Mouse (Mus musculus) cerebellum, postnatal 14 days (tissue): Measurements from ENCODE around the gene Dvl1.

Experiments
- DNase-seq, 2 experiments: peaks; one replicate each; pipeline ENCODE4 v3.0.0; 2021; ENCODE audit warnings: mixed read lengths in 2 of 2

Gene Dvl1

DNA sequence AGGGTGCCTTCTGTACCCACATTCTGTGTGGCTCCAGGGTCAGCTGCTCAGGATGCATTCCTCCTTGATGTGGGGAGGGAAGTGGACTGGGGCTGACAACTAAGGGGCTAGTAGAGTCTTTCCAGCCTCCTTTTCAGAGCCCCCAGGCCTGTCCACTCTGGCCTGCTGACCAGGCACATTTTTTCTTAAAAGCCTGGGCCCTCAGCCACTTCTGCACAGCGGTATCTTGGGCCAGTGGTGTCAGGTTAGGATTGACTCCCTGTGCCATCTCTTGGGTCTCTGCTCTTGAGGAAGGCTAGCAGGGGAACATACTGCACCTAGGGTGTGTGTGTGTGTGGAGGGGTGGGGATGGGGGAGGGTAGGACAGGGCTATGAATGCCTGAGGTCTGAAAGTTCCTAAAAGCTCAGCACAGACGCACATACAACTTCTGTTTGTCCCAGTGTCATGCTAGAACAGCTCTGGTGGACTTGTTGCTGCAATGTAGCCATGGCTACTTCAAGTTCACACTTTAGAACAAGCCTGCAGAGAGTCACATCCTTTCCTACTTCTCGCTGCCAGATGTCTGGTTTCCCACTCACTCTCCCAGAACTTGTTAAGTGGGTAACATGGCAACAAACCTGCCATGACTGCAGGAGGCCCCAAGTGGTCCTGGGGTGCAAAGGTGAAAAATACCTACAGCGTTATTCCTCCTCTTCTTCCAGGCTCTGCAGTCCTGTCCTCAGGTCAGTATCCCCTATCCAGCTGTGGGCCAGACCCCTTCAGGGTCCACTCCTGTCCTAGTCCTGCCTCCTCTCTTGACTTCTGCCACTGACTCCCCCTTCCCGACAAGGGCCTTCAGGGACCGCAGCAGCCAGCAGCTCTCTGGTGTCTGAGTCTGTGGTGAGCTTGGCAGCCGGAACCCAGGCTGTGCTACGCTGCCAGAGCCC is 6.9 kb upstream of the Dvl1 start:
- no peak for DNase-seq

DNA sequence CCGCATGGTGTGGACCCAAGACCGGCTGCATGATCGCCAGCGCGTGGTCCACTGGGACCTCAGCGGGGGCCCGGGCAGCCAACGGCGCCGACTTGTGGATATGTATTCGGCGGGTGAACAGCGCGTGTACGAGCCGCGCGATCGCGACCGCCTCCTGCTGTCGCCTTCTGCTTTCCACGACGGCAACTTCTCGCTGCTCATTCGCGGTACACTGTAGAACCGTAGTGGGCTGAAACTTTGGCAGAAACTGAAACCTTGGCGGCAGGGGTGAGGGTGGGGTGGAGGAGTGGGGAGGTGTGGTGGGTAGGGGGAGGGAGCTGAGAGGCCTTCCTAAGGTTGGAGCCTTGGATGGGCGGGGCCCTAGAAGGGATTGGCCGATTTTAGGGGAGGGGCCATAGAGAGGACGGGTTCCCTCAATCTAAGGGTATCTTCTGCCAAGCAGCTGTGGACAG is 6.2 kb upstream of the Dvl1 start:
- DNase-seq, result peak in 1 of 2 experiments; percentile 53

- DNase-seq, result peak; percentile 50 to 66
Observed at GRCm38 (mm10) chr4:155841651-155842270, 5.4 kb upstream of the Dvl1 start.

- no peak for DNase-seq
Observed at GRCm38 (mm10) chr4:155843231-155843630, 4.0 kb upstream of the Dvl1 start.

GRCm38 (mm10) chr4:155847591-155848352 is 570 bp downstream of the Dvl1 start:
- peak; percentile 66 to 71 for DNase-seq

GRCm38 (mm10) chr4:155848434-155849095 is 1.4 kb downstream of the Dvl1 start:
- DNase-seq, result no peak

GRCm38 (mm10) chr4:155849391-155849790 is 2.2 kb downstream of the Dvl1 start:
- no peak for DNase-seq

GRCm38 (mm10) chr4:155849792-155850451 is 2.7 kb downstream of the Dvl1 start:
- no peak for DNase-seq

- no peak for DNase-seq
Observed at GRCm38 (mm10) chr4:155851368-155851767, 4.2 kb downstream of the Dvl1 start.

- DNase-seq, result peak; percentile 77 to 79
Observed at GRCm38 (mm10) chr4:155851951-155852411, 4.8 kb downstream of the Dvl1 start.

DNA sequence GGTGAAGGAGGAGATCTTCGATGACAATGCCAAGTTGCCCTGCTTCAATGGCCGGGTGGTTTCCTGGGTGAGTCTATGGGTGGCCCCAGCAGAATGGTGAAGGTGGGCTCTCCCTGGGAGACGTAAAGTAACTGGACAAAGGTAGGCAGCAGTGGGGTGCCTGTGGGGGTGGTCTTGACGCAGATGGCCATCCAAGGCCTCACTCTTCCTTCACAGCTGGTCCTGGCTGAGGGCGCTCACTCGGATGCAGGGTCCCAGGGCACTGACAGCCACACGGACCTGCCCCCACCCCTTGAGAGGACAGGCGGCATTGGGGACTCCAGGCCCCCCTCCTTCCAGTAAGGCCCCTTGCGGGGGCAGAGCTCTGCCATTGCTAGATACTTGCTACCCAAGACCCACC is 6.2 kb downstream of the Dvl1 start:
- DNase-seq, result no peak

GRCm38 (mm10) chr4:155854991-155855390 is 7.8 kb downstream of the Dvl1 start:
- DNase-seq, result no peak

- no peak for DNase-seq
Observed at GRCm38 (mm10) chr4:155856071-155856470, 8.9 kb downstream of the Dvl1 start.

- no peak for DNase-seq
Observed at GRCm38 (mm10) chr4:155856881-155857280, 9.7 kb downstream of the Dvl1 start.

DNA sequence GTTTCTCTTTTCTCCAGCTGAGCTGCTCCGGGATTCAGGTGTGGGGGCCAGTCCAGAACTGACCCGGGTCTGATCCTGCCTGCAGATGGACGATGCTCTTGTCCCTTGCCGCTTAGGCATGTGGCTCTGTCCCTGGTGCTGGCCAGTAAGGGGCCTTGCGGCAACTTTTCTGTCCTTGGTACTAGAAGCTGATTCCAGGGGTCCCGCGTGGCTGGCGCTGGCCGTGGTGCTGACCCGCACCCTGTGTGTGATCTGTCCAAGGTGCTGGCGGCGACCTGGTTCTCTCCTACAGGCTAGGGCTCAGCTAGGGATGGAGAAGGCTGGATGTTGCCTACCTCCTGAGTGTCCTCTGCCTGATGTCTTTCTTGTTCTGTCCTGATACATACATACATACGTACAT is 12.1 kb downstream of the Dvl1 start:
- peak; percentile 8 to 28 for DNase-seq

- DNase-seq, result peak in 1 of 2 experiments; percentile 10
Observed at GRCm38 (mm10) chr4:155861787-155862186, 14.6 kb downstream of the Dvl1 start.

- DNase-seq, result peak; percentile 17 to 30
Observed at GRCm38 (mm10) chr4:155863001-155863400, 15.8 kb downstream of the Dvl1 start, which contains the start of gene Tas1r3. Gene Tas1r3, minus strand, starts transcription at chr4:155863362.

- DNase-seq, result no peak
Observed at GRCm38 (mm10) chr4:155868614-155869298, 21.6 kb downstream of the Dvl1 start.

DNA sequence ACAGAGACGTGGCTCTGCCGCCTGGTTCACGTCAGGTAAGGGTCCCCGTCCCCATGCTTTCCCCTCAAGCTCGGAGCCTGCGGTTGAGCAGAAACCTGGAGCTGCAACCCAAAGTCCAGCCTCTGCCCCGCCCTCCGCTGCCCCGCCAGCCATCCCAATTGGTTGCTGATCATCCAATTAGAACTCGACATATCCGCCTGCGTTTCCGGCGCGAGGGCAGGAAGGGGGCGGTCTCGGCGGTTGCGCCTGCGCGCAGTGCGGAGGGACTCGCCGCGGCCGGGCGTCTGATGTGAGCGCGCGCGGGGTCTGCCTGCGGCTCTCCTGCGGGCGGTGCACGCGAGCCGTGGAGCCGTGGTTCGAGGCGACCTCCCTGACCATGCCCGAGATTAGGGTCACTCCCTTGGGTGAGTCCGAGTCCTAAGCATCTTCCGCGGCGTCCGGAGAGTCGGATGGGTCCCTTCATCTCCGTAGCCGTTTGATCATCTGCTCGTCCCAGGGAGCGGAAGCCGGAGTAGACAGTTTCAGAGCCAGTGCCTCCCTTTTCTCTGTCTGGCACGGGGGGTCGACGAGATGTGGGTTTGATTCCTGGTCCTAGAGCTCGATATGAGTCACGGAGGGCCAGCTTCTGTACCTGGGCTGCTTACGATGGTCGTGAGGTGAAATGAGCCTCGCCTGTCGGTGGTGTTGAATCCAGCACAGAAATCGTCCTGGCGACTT is 22.3 kb downstream of the Dvl1 start, which contains the start of the genes Cptp and Ints11:
Gene Cptp (minus strand): TSS at position 124 of the 717 bp plus-strand sequence.
Gene Ints11 (plus strand): TSS at position 230 of the 717 bp plus-strand sequence.
- DNase-seq, result peak; percentile 97

- DNase-seq, result no peak
Observed at GRCm38 (mm10) chr4:155871404-155871803, 24.2 kb downstream of the Dvl1 start.
